ENCODE assay signal across 13 mouse cellular contexts in the genomic region with DNA sequence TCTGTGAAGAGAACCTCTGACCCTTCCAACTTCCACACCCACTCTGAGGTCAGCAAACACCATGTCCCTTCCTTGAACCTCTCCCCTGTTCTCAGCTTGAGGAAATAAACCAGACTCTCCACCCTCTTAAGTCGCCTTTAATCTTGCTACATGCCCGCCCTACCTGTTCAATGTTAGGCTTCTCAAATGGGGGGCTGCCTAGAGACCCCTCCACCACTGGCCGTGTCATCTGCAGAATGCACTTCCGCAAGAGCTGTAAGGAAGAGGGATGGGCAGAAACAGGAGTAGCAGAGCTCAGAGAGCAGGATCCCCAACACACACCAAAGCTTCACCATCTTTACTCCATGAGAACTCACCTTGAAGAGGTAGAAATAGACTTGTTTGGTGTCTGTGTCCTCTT. TPM values are rescaled to one million over a fixed set of nuclear protein-coding genes. Genes with fewer than 3 reads are reported as not detected.
DNase-seq lines count a peak whose midpoint lies in the region; ATAC-seq and TF ChIP-seq lines count a peak whose summit lies in the region.
"Had no signal": no experiment of that assay in that cellular context is flagged by ENCODE, and none has a peak within 500 bp of the region (broad histone marks: within the 10 kb centered on the region; RNA-seq: fewer than 3 reads in every experiment).

No protein-coding gene starts in this region.

- 90% methylated on average over 4 of the region's 4 CpGs for WGBS in forebrain, embryonic 12.5 days
- 88% methylated on average over 4 of the region's 4 CpGs for WGBS in forebrain, embryonic 16.5 days
- WGBS in lung, embryonic 14.5 days: 72% methylated on average over 4 of the region's 4 CpGs
- WGBS in lung, postnatal 0 days: 63% methylated on average over 4 of the region's 4 CpGs
- 69% methylated on average over 4 of the region's 4 CpGs for WGBS in intestine, postnatal 0 days
- WGBS in stomach, embryonic 15.5 days: 77% methylated on average over 4 of the region's 4 CpGs

- DNase-seq in lung, embryonic 14.5 days: no peak
- DNase-seq in lung, postnatal 0 days (ENCODE audit: low spot score): no peak
- DNase-seq in urinary bladder, adult 2 months (ENCODE audit: low spot score): no peak
- DNase-seq in spleen, adult 18-20 months: no peak
- DNase-seq: adrenal gland, postnatal 14 days; cerebellum, adult 8-10 months; kidney, adult 18-20 months; left cerebral cortex, postnatal 4 days had no signal

- no peak for TF ChIP-seq EP300 in lung, postnatal 0 days (IDR thresholded peaks at IDR 0.05)

- peaks cover 27% of the 10 kb centered on the region for H3K4me1 ChIP-seq in forebrain, embryonic 12.5 days
- H3K4me1 ChIP-seq in forebrain, embryonic 16.5 days (replicated peaks; ENCODE audit: control insufficient read depth, insufficient read depth, low read length): peaks cover 19% of the 10 kb centered on the region
- H3K4me1 ChIP-seq in lung, embryonic 14.5 days (ENCODE audit: insufficient read depth): peaks cover 19% of the 10 kb centered on the region
- H3K4me1 ChIP-seq in lung, postnatal 0 days (ENCODE audit: insufficient read depth, low read depth, low read length): peaks cover 16% of the 10 kb centered on the region; the same call in 1 of the 2 replicates
- 0 out of 2 replicates have a peak, but pooled peaks cover 5% of the 10 kb centered on the region for H3K4me1 ChIP-seq in intestine, postnatal 0 days (replicated peaks; ENCODE audit: control insufficient read depth, insufficient read depth, low read length)
- H3K4me1 ChIP-seq in stomach, embryonic 15.5 days: peaks cover 29% of the 10 kb centered on the region

- no peak for TF ChIP-seq CTCF in lung, embryonic 14.5 days (IDR thresholded peaks at IDR 0.05; ENCODE audit: low read depth)
- TF ChIP-seq CTCF in lung, postnatal 0 days (IDR thresholded peaks at IDR 0.05): no peak
- TF ChIP-seq CTCF in intestine, postnatal 0 days (IDR thresholded peaks at IDR 0.05; ENCODE audit: low read depth): no peak

- H3K36me3 ChIP-seq in forebrain, embryonic 12.5 days (replicated peaks): peaks cover 53% of the 10 kb centered on the region
- H3K36me3 ChIP-seq in forebrain, embryonic 16.5 days (ENCODE audit: control insufficient read depth, insufficient read depth): peaks cover 12% of the 10 kb centered on the region
- H3K36me3 ChIP-seq in lung, embryonic 14.5 days (ENCODE audit: insufficient read depth): peaks cover 55% of the 10 kb centered on the region
- peaks cover 20% of the 10 kb centered on the region for H3K36me3 ChIP-seq in lung, postnatal 0 days (ENCODE audit: insufficient read depth, low read length)
- peaks cover 49% of the 10 kb centered on the region for H3K36me3 ChIP-seq in intestine, postnatal 0 days (ENCODE audit: control insufficient read depth, insufficient read depth)
- H3K36me3 ChIP-seq in stomach, embryonic 15.5 days: peaks cover 42% of the 10 kb centered on the region

- peak overlapping the region; percentile 13; the same call in 1 of the 2 replicates for H3K9ac ChIP-seq in forebrain, embryonic 12.5 days
- no peak overlapping the region for H3K9ac ChIP-seq in forebrain, embryonic 16.5 days (replicated peaks; ENCODE audit: low read depth, low read length)
- no peak overlapping the region for H3K9ac ChIP-seq in lung, embryonic 14.5 days
- no peak overlapping the region for H3K9ac ChIP-seq in lung, postnatal 0 days (replicated peaks; ENCODE audit: low read depth)
- no peak overlapping the region for H3K9ac ChIP-seq in intestine, postnatal 0 days (ENCODE audit: low read depth, low read length)
- H3K9ac ChIP-seq in stomach, embryonic 15.5 days: no peak overlapping the region

- no peaks in the 10 kb centered on the region; the same call in 1 of the 2 replicates for H3K27me3 ChIP-seq in forebrain, embryonic 12.5 days
- H3K27me3 ChIP-seq in forebrain, embryonic 16.5 days (replicated peaks; ENCODE audit: control insufficient read depth, insufficient read depth, low read length): no peaks in the 10 kb centered on the region
- no peaks in the 10 kb centered on the region for H3K27me3 ChIP-seq in lung, embryonic 14.5 days (ENCODE audit: insufficient read depth, low read length)
- H3K27me3 ChIP-seq in lung, postnatal 0 days (replicated peaks; ENCODE audit: insufficient read depth, low read length): no peaks in the 10 kb centered on the region
- no peaks in the 10 kb centered on the region for H3K27me3 ChIP-seq in intestine, postnatal 0 days (replicated peaks; ENCODE audit: control insufficient read depth, insufficient read depth, low read length)
- no peaks in the 10 kb centered on the region for H3K27me3 ChIP-seq in stomach, embryonic 15.5 days (replicated peaks)
- H3K27me3 ChIP-seq: Patski had no signal

- no peak for ATAC-seq in forebrain, embryonic 12.5 days (ENCODE audit: low FRiP score)
- no peak for ATAC-seq in forebrain, embryonic 16.5 days
- ATAC-seq in lung, embryonic 14.5 days (ENCODE audit: insufficient read depth): no peak
- ATAC-seq in lung, postnatal 0 days: no peak
- no peak for ATAC-seq in intestine, postnatal 0 days
- no peak for ATAC-seq in stomach, embryonic 15.5 days (ENCODE audit: insufficient read depth, low FRiP score, low read depth)

- no peak overlapping the region for H3K27ac ChIP-seq in forebrain, embryonic 12.5 days
- no peak overlapping the region for H3K27ac ChIP-seq in forebrain, embryonic 16.5 days (ENCODE audit: low read length)
- no peak overlapping the region for H3K27ac ChIP-seq in lung, embryonic 14.5 days (ENCODE audit: low read depth)
- H3K27ac ChIP-seq in lung, postnatal 0 days (ENCODE audit: low read length): no peak overlapping the region
- H3K27ac ChIP-seq in intestine, postnatal 0 days (ENCODE audit: low read depth, low read length): no peak overlapping the region
- H3K27ac ChIP-seq in stomach, embryonic 15.5 days: no peak overlapping the region

- peak overlapping the region; percentile 64 for H3K4me2 ChIP-seq in forebrain, embryonic 12.5 days
- H3K4me2 ChIP-seq in forebrain, embryonic 16.5 days (ENCODE audit: low read length): no peak overlapping the region
- peak overlapping the region; percentile 80 for H3K4me2 ChIP-seq in lung, embryonic 14.5 days
- no peak overlapping the region for H3K4me2 ChIP-seq in lung, postnatal 0 days (replicated peaks; ENCODE audit: low read depth, low read length)
- H3K4me2 ChIP-seq in intestine, postnatal 0 days (replicated peaks; ENCODE audit: low read depth): 0 out of 2 replicates have a peak overlapping the region, but pooled peaks have one; percentile 98
- peak overlapping the region; percentile 80; the same call in 1 of the 2 replicates for H3K4me2 ChIP-seq in stomach, embryonic 15.5 days

- H3K9me3 ChIP-seq in forebrain, embryonic 12.5 days: no peaks in the 10 kb centered on the region
- H3K9me3 ChIP-seq in forebrain, embryonic 16.5 days (ENCODE audit: control insufficient read depth, low read length): no peaks in the 10 kb centered on the region
- no peaks in the 10 kb centered on the region for H3K9me3 ChIP-seq in lung, embryonic 14.5 days (ENCODE audit: low read depth, low read length)
- no peaks in the 10 kb centered on the region for H3K9me3 ChIP-seq in lung, postnatal 0 days (ENCODE audit: low read length)
- no peaks in the 10 kb centered on the region for H3K9me3 ChIP-seq in intestine, postnatal 0 days (ENCODE audit: control insufficient read depth)
- H3K9me3 ChIP-seq in stomach, embryonic 15.5 days: no peaks in the 10 kb centered on the region

- no peak overlapping the region for H3K4me3 ChIP-seq in forebrain, embryonic 12.5 days (replicated peaks)
- no peak overlapping the region for H3K4me3 ChIP-seq in forebrain, embryonic 16.5 days (replicated peaks; ENCODE audit: low read length)
- no peak overlapping the region for H3K4me3 ChIP-seq in lung, embryonic 14.5 days (ENCODE audit: low read depth, low read length)
- no peak overlapping the region for H3K4me3 ChIP-seq in lung, postnatal 0 days (ENCODE audit: low read depth, low read length)
- no peak overlapping the region for H3K4me3 ChIP-seq in intestine, postnatal 0 days (ENCODE audit: low read depth, low read length)
- no peak overlapping the region for H3K4me3 ChIP-seq in stomach, embryonic 15.5 days (replicated peaks)

RNA-seq across cellular contexts. Expression of a gene that starts 1.3 kb away (rescaled TPM):
- 65.2 and 65.7 TPM in 2 replicates for polyA plus RNA-seq in forebrain, embryonic 12.5 days (2016; fragmentation: Nextera tagmentation; extraction: Ambion mirVana)
- 57.6 and 57.8 TPM in 2 replicates for polyA plus RNA-seq in forebrain, embryonic 16.5 days (2015; fragmentation: Nextera tagmentation; extraction: Ambion mirVana)
- 68.9 and 73.6 TPM in 2 replicates for polyA plus RNA-seq in lung, embryonic 14.5 days (2014; fragmentation: Nextera tagmentation; extraction: Ambion mirVana)
- 14.2 and 14.5 TPM in 2 replicates for polyA plus RNA-seq in lung, postnatal 0 days (2015; fragmentation: Nextera tagmentation; extraction: Ambion mirVana)
- polyA plus RNA-seq in intestine, postnatal 0 days (2015; fragmentation: Nextera tagmentation; extraction: Ambion mirVana): 11.8 and 12.3 TPM in 2 replicates
- polyA plus RNA-seq in stomach, embryonic 15.5 days (2015; fragmentation: Nextera tagmentation; extraction: Ambion mirVana): 47.3 and 50.6 TPM in 2 replicates
- 28.4 and 30.5 TPM in 2 replicates for polyA plus RNA-seq in urinary bladder, adult 2 months (2012; rRNA removed)

RNA-seq across cellular contexts. Expression of a gene that starts 2.7 kb away (rescaled TPM):
- polyA plus RNA-seq in forebrain, embryonic 12.5 days (2016; fragmentation: Nextera tagmentation; extraction: Ambion mirVana): 0.52 TPM in 1 of 2 replicates, not detected in the other
- polyA plus RNA-seq in forebrain, embryonic 16.5 days (2015; fragmentation: Nextera tagmentation; extraction: Ambion mirVana): not detected in 2 replicates
- polyA plus RNA-seq in lung, embryonic 14.5 days (2014; fragmentation: Nextera tagmentation; extraction: Ambion mirVana): 0.46 and 0.97 TPM in 2 replicates
- polyA plus RNA-seq in lung, postnatal 0 days (2015; fragmentation: Nextera tagmentation; extraction: Ambion mirVana): 0.51 TPM in 1 of 2 replicates, not detected in the other
- 0.44 and 0.65 TPM in 2 replicates for polyA plus RNA-seq in intestine, postnatal 0 days (2015; fragmentation: Nextera tagmentation; extraction: Ambion mirVana)
- polyA plus RNA-seq in stomach, embryonic 15.5 days (2015; fragmentation: Nextera tagmentation; extraction: Ambion mirVana): not detected in 2 replicates
- 0.11 and 0.37 TPM in 2 replicates for polyA plus RNA-seq in urinary bladder, adult 2 months (2012; rRNA removed)

RNA-seq across cellular contexts. Expression of a gene that starts 6.9 kb away (rescaled TPM):
- 2.1 and 2.6 TPM in 2 replicates for polyA plus RNA-seq in forebrain, embryonic 12.5 days (2016; fragmentation: Nextera tagmentation; extraction: Ambion mirVana)
- 1.7 and 2.1 TPM in 2 replicates for polyA plus RNA-seq in forebrain, embryonic 16.5 days (2015; fragmentation: Nextera tagmentation; extraction: Ambion mirVana)
- 3.1 and 3.3 TPM in 2 replicates for polyA plus RNA-seq in lung, embryonic 14.5 days (2014; fragmentation: Nextera tagmentation; extraction: Ambion mirVana)
- 3.1 and 3.3 TPM in 2 replicates for polyA plus RNA-seq in lung, postnatal 0 days (2015; fragmentation: Nextera tagmentation; extraction: Ambion mirVana)
- polyA plus RNA-seq in intestine, postnatal 0 days (2015; fragmentation: Nextera tagmentation; extraction: Ambion mirVana): 9.8 and 10.0 TPM in 2 replicates
- 2.8 and 4.0 TPM in 2 replicates for polyA plus RNA-seq in stomach, embryonic 15.5 days (2015; fragmentation: Nextera tagmentation; extraction: Ambion mirVana)
- 5.6 and 6.5 TPM in 2 replicates for polyA plus RNA-seq in urinary bladder, adult 2 months (2012; rRNA removed)

RNA-seq across cellular contexts. Expression of a gene that starts 18.7 kb away (rescaled TPM):
- polyA plus RNA-seq in forebrain, embryonic 12.5 days (2016; fragmentation: Nextera tagmentation; extraction: Ambion mirVana): 0.12 and 0.61 TPM in 2 replicates
- polyA plus RNA-seq in forebrain, embryonic 16.5 days (2015; fragmentation: Nextera tagmentation; extraction: Ambion mirVana): 0.80 TPM in 1 of 2 replicates, not detected in the other
- not detected in 2 replicates for polyA plus RNA-seq in lung, embryonic 14.5 days (2014; fragmentation: Nextera tagmentation; extraction: Ambion mirVana)
- polyA plus RNA-seq in lung, postnatal 0 days (2015; fragmentation: Nextera tagmentation; extraction: Ambion mirVana): not detected in 2 replicates
- 0.09 and 0.20 TPM in 2 replicates for polyA plus RNA-seq in intestine, postnatal 0 days (2015; fragmentation: Nextera tagmentation; extraction: Ambion mirVana)
- 0.06 and 0.21 TPM in 2 replicates for polyA plus RNA-seq in stomach, embryonic 15.5 days (2015; fragmentation: Nextera tagmentation; extraction: Ambion mirVana)
- polyA plus RNA-seq in urinary bladder, adult 2 months (2012; rRNA removed): 0.54 and 0.65 TPM in 2 replicates
- polyA plus RNA-seq: Patski had no signal

RNA-seq across cellular contexts. Expression of a gene that starts 27.0 kb away (rescaled TPM):
- polyA plus RNA-seq in forebrain, embryonic 12.5 days (2016; fragmentation: Nextera tagmentation; extraction: Ambion mirVana): 18.2 and 25.2 TPM in 2 replicates
- 37.6 and 38.9 TPM in 2 replicates for polyA plus RNA-seq in forebrain, embryonic 16.5 days (2015; fragmentation: Nextera tagmentation; extraction: Ambion mirVana)
- 49.9 and 51.3 TPM in 2 replicates for polyA plus RNA-seq in lung, embryonic 14.5 days (2014; fragmentation: Nextera tagmentation; extraction: Ambion mirVana)
- polyA plus RNA-seq in lung, postnatal 0 days (2015; fragmentation: Nextera tagmentation; extraction: Ambion mirVana): 25.3 and 30.4 TPM in 2 replicates
- 62.2 and 62.7 TPM in 2 replicates for polyA plus RNA-seq in intestine, postnatal 0 days (2015; fragmentation: Nextera tagmentation; extraction: Ambion mirVana)
- polyA plus RNA-seq in stomach, embryonic 15.5 days (2015; fragmentation: Nextera tagmentation; extraction: Ambion mirVana): 24.5 and 25.5 TPM in 2 replicates
- polyA plus RNA-seq in urinary bladder, adult 2 months (2012; rRNA removed): 148 and 160 TPM in 2 replicates

Comparison
In these comparisons a context has a peak if more than half of its experiments do, and no peak if none do; other contexts are left out.
1. H3K4me2 ChIP-seq: peak in forebrain, embryonic 12.5 days (single experiment), lung, embryonic 14.5 days (single experiment), intestine, postnatal 0 days (single experiment) and stomach, embryonic 15.5 days (single experiment); none in forebrain, embryonic 16.5 days (single experiment) and lung, postnatal 0 days (single experiment).